Mouse (Mus musculus) right cerebral cortex, adult 2 months (tissue): ENCODE data around the gene Tnfrsf1a.

Experiments used
- DNase-seq, 2 experiments: peaks; one replicate each; pipeline ENCODE4 v3.0.0; 2021 to 2022; ENCODE audit warnings: low spot score in 2 of 2

Tnfrsf1a gene

GRCm38 (mm10) chr6:125354352-125355151 lies 5.4 kb downstream of the Tnfrsf1a start:
- DNase-seq: peak in 1 of 2 experiments; percentile 24

- no peak for DNase-seq
Measured at GRCm38 (mm10) chr6:125355197-125355741, 6.1 kb downstream of the Tnfrsf1a start.

GRCm38 (mm10) chr6:125356264-125356663 lies 7.1 kb downstream of the Tnfrsf1a start:
- no peak for DNase-seq

- peak in 1 of 2 experiments; percentile 35 for DNase-seq
Measured at GRCm38 (mm10) chr6:125357334-125357733, 8.2 kb downstream of the Tnfrsf1a start.

- no peak for DNase-seq
Measured at GRCm38 (mm10) chr6:125359999-125360398, 10.8 kb downstream of the Tnfrsf1a start.

GRCm38 (mm10) chr6:125360846-125361245 lies 11.7 kb downstream of the Tnfrsf1a start:
- DNase-seq: no peak

- peak; percentile 45 to 48 for DNase-seq
Measured at GRCm38 (mm10) chr6:125361467-125362291, 12.5 kb downstream of the Tnfrsf1a start.

- no peak for DNase-seq
Measured at GRCm38 (mm10) chr6:125363021-125363420, 13.9 kb downstream of the Tnfrsf1a start.

- DNase-seq: no peak
Measured at GRCm38 (mm10) chr6:125363451-125364242, 14.5 kb downstream of the Tnfrsf1a start.

GRCm38 (mm10) chr6:125364448-125364847 lies 15.3 kb downstream of the Tnfrsf1a start:
- DNase-seq: no peak

- no peak for DNase-seq
Measured at GRCm38 (mm10) chr6:125365522-125365921, 16.4 kb downstream of the Tnfrsf1a start.

GRCm38 (mm10) chr6:125366133-125366532 lies 17.0 kb downstream of the Tnfrsf1a start:
- DNase-seq: no peak

- no peak for DNase-seq
Measured at GRCm38 (mm10) chr6:125367758-125368371, 18.7 kb downstream of the Tnfrsf1a start.

- DNase-seq: no peak
Measured at GRCm38 (mm10) chr6:125377042-125377441, 27.9 kb downstream of the Tnfrsf1a start.

GRCm38 (mm10) chr6:125377582-125378451 lies 28.7 kb downstream of the Tnfrsf1a start:
- DNase-seq: no peak

- DNase-seq: no peak
Measured at GRCm38 (mm10) chr6:125378621-125379020, 29.5 kb downstream of the Tnfrsf1a start.

- no peak for DNase-seq
Measured at GRCm38 (mm10) chr6:125379781-125380180, 30.6 kb downstream of the Tnfrsf1a start.

- no peak for DNase-seq
Measured at GRCm38 (mm10) chr6:125380372-125381360, 31.5 kb downstream of the Tnfrsf1a start, which contains the start of gene Plekhg6. Gene Plekhg6 (minus strand): TSS chr6:125380793.

GRCm38 (mm10) chr6:125382024-125382423 lies 32.9 kb downstream of the Tnfrsf1a start:
- DNase-seq: no peak
